Mouse (Mus musculus) heart, embryonic 14.5 days (tissue): ENCODE measurements at regions not wholly inside any gene's neighbourhood (a gene's known extent, or its start where the extent isn't known, plus 50 kb on each side); places are given as distances from the start of the nearest gene placed in this dataset.
"Not testable (repeated sequence)": the region's sequence is repeated elsewhere in the genome, so short reads cannot be mapped to it uniquely, and the experiment has no call there.

Experiments
- ATAC-seq: fragments of 200-750 bp; cut with Nextera tagmentation; 2 replicates; pipeline ENCODE4 v1.8.0; 2017; ENCODE audit warnings: low read depth, moderate TSS enrichment; ENCODE audit not compliant: insufficient number of reproducible peaks, insufficient read depth, low FRiP score
- H3K27ac ChIP-seq, 2 experiments: fragments of 200-500 bp in 1 of 2; fragments of 300-500 bp in 1 of 2; sonication (generic) in 1 of 2; replicated peaks in 1 of 2; 2 replicates each; pipeline ENCODE4 v1.5.1; 2012 to 2014; ENCODE audit warnings: low read depth in 2 of 2, low read length in 2 of 2, control low read depth in 1 of 2, mild to moderate bottlenecking in 1 of 2, mixed read lengths in 1 of 2; ENCODE audit not compliant: control insufficient read depth in 1 of 2, insufficient read depth in 1 of 2
- H3K27me3 ChIP-seq: fragments of 300-500 bp; sonication (generic); 2 replicates; pipeline ENCODE4 v1.6.1; 2014; ENCODE audit warnings: mild to moderate bottlenecking, low read length, control low read depth; ENCODE audit not compliant: control insufficient read depth, insufficient read depth
- H3K36me3 ChIP-seq: fragments of 300-500 bp; sonication (generic); 2 replicates; pipeline ENCODE4 v1.6.1; 2014; ENCODE audit warnings: mild to moderate bottlenecking, control low read depth, low read length, mixed read lengths; ENCODE audit not compliant: control insufficient read depth, insufficient read depth
- H3K4me1 ChIP-seq, 2 experiments: fragments of 200-500 bp in 1 of 2; fragments of 300-500 bp in 1 of 2; sonication (generic) in 1 of 2; 2 replicates each; pipeline ENCODE4 v1.6.1; 2012 to 2014; ENCODE audit warnings: low read length in 2 of 2, control low read depth in 1 of 2, mixed read lengths in 1 of 2; ENCODE audit not compliant: control insufficient read depth in 2 of 2, insufficient read depth in 2 of 2
- H3K4me2 ChIP-seq: fragments of 300-500 bp; sonication (generic); 2 replicates; pipeline ENCODE4 v1.6.1; 2014; ENCODE audit warnings: mild to moderate bottlenecking, low read length
- H3K4me3 ChIP-seq, 2 experiments: fragments of 200-500 bp in 1 of 2; fragments of 300-500 bp in 1 of 2; sonication (generic) in 1 of 2; 2 replicates each; pipeline ENCODE4 v1.5.1; 2012 to 2014; ENCODE audit warnings: low read length in 2 of 2, mild to moderate bottlenecking in 2 of 2, control low read depth in 1 of 2, low read depth in 1 of 2, moderate library complexity in 1 of 2; ENCODE audit not compliant: control insufficient read depth in 1 of 2, insufficient read depth in 1 of 2
- H3K9ac ChIP-seq: fragments of 300-500 bp; sonication (generic); 2 replicates; pipeline ENCODE4 v1.6.1; 2014; ENCODE audit warnings: mild to moderate bottlenecking, low read length
- H3K9me3 ChIP-seq: fragments of 300-500 bp; sonication (generic); 2 replicates; pipeline ENCODE4 v1.6.1; 2016; ENCODE audit warnings: low read length, control low read depth; ENCODE audit not compliant: control insufficient read depth
- WGBS: fragments of 180-500 bp; shearing (Covaris S2); extraction: QIAGEN DNeasy Blood & Tissue Kit; methylation state at CpG from one replicate; pipeline ENCODE4 v1.1.7; 2014; 5-methylcytosine and 5-hydroxymethylcytosine counted together

GRCm38 (mm10) chr11:10006881-10007280 lies 815.1 kb downstream of the Abca13 start:
- H3K27me3 ChIP-seq: no peaks in the 10 kb centered on the region
- H3K9me3 ChIP-seq: no peaks in the 10 kb centered on the region
- H3K4me3 ChIP-seq: no peak overlapping the region
- ATAC-seq: no peak
- 79% methylated on average over 3 of the region's 3 CpGs for WGBS
- no peak overlapping the region for H3K9ac ChIP-seq
- H3K27ac ChIP-seq: no peak overlapping the region
- H3K4me1 ChIP-seq: no peaks in the 10 kb centered on the region
- H3K4me2 ChIP-seq: no peak overlapping the region
- no peaks in the 10 kb centered on the region for H3K36me3 ChIP-seq

DNA sequence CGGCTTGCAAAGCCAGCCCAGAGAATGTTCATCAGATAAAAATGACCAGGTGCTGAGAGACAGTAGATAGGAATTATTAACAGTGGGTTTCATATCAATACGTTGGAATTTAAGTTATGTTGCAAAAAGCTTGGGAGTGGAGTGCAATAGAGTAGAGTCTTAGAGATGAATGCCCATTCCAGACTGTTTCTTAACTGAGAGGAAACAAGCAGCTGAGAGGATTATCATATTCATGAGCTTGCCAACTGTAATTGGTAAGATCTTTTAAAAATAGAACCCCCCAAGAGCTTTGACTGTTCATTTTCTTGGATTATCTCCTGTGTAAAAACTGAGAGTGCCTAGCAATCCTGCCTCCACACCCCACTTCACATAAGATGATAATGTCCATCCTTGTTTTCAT lies 854.9 kb downstream of the Abca13 start:
- 28% methylated on average over 2 of the region's 2 CpGs for WGBS
- no peak for ATAC-seq
- Histone ChIP-seq H3K27me3 (no peaks in the 10 kb centered on the region), H3K9ac (no peak overlapping the region), H3K9me3 (no peaks in the 10 kb centered on the region), H3K4me1 (no peaks in the 10 kb centered on the region), H3K36me3 (no peaks in the 10 kb centered on the region), H3K4me3 (no peak overlapping the region), H3K4me2 (no peak overlapping the region), H3K27ac (no peak overlapping the region)

DNA sequence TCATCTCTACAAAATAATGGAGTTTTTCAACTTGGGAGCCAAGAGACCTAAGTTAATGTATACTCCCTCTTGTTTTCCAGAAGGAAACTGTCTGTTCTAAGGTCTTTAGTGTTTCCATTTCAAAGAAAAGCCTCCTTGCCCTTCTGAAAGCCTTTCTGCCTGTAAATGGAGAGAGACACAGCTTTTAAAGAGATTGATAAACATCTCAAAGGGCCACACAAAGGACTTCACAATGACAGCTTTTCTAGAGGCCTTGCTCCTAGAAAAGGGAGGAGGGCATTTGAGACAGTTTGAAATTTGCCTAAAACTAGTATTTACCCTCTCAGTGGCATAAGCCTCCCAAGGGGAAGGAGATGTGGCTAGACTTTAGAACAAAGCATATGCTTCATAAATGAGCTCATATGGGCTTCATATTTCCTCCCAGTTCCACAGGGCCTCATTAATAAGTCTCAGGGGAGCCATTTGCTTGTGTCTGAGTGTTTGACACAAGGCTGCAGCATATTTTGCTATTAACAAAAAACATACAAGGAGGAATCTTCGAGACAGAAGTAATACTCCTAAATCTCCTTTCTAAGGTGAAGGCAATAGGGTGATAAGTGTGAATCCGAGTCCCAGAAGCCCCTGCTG lies 860.0 kb downstream of the Abca13 start:
- Histone ChIP-seq H3K4me1 (no peaks in the 10 kb centered on the region), H3K4me3 (no peak overlapping the region), H3K9ac (no peak overlapping the region), H3K27me3 (no peaks in the 10 kb centered on the region), H3K4me2 (no peak overlapping the region), H3K9me3 (no peaks in the 10 kb centered on the region), H3K36me3 (no peaks in the 10 kb centered on the region), H3K27ac (no peak overlapping the region)
- 59% methylated on average over 2 of the region's 2 CpGs for WGBS
- ATAC-seq: no peak

DNA sequence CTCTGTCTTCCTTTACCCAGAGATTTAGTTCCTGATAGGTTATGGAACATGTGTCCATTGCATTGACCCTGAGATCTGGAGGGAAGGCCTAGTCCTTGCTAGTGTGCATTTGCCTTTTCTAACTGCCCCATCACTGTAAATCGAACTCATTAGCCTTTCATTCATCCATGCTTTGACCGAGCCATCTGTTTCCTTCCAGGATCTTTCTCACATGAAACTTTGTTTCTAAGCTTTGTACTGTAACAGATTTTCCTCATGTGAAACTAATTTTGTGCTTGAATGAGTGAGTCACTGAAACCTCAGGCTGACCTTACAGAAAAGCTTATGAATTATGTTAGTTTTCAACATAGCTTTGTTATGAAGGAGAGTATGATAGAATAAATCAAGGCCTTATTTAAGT lies 880.1 kb downstream of the Abca13 start:
- Histone ChIP-seq H3K27ac (no peak overlapping the region), H3K4me1 (no peaks in the 10 kb centered on the region), H3K4me2 (no peak overlapping the region), H3K4me3 (no peak overlapping the region), H3K27me3 (no peaks in the 10 kb centered on the region), H3K9ac (no peak overlapping the region), H3K36me3 (no peaks in the 10 kb centered on the region), H3K9me3 (no peaks in the 10 kb centered on the region)
- no peak for ATAC-seq
- 84% methylated on average over 2 of the region's 2 CpGs for WGBS

- WGBS: 73% methylated on average over 4 of the region's 4 CpGs
- no peaks in the 10 kb centered on the region for H3K9me3 ChIP-seq
These were observed 896.2 kb downstream of the Abca13 start for GRCm38 (mm10) chr11:10087939-10088338.

DNA sequence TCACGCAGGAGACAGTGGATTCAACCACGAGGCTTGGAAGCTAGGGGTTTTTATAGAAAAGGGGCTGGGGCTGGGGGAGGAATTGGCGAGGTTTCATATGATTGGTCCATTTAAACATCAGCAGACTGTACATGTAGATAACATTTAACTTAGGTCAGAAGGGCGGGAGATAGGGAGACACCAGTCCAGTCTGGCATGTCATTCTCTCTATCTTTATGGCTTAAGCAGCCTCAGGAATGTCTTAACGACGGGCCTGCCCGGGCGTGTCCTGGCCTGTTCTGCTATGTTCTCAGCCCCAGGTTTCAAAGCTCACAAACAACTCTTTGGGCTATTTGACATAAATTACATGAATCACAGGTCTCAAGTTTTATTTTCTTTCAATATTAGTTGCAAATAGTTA lies 910.6 kb downstream of the Abca13 start:
- H3K9ac ChIP-seq, H3K9me3 ChIP-seq, H3K27ac ChIP-seq, H3K4me1 ChIP-seq, H3K4me2 ChIP-seq, H3K4me3 ChIP-seq, H3K27me3 ChIP-seq, H3K36me3 ChIP-seq, ATAC-seq: not testable (repeated sequence)
- 51% methylated on average over 8 of the region's 8 CpGs for WGBS

More at GRCm38 (mm10) chr11:10087939-10088338, 896.2 kb downstream of the Abca13 start:
- H3K4me1 ChIP-seq: no peaks in the 10 kb centered on the region
- no peak overlapping the region for H3K4me2 ChIP-seq
- no peaks in the 10 kb centered on the region for H3K36me3 ChIP-seq
- no peak overlapping the region for H3K9ac ChIP-seq
- ATAC-seq: no peak
- H3K27me3 ChIP-seq: no peaks in the 10 kb centered on the region
- no peak overlapping the region for H3K4me3 ChIP-seq
- H3K27ac ChIP-seq: no peak overlapping the region

DNA sequence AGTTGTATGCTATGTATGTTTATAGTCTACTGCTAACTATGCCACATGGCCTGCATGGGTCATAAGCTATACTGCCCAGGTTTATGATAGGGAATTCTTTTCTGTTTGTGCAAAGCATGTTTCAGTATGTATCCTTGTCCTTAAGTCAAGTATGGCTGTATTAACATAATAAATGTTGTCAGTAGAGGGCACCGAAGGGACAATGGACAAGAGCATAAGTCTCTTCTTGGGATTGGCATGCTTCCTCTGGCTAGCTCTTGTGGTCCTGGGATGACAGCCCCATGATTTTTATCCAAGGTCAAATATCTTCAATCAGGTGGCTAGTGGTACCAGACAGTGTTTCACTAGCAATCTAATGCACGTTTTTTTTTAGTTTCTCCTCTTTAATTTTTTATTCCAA lies 913.3 kb downstream of the Abca13 start:
- Histone ChIP-seq H3K4me2 (no peak overlapping the region), H3K27ac (no peak overlapping the region), H3K27me3 (no peaks in the 10 kb centered on the region), H3K9ac (no peak overlapping the region), H3K9me3 (no peaks in the 10 kb centered on the region), H3K4me3 (no peak overlapping the region), H3K36me3 (no peaks in the 10 kb centered on the region), H3K4me1 (no peaks in the 10 kb centered on the region)
- 76% methylated on average over 2 of the region's 2 CpGs for WGBS
- ATAC-seq: no peak

- Histone ChIP-seq H3K4me3 (no peak overlapping the region), H3K36me3 (no peaks in the 10 kb centered on the region), H3K9me3 (0 out of 2 replicates have a peak, but pooled peaks cover 2% of the 10 kb centered on the region), H3K4me2 (no peak overlapping the region), H3K27me3 (no peaks in the 10 kb centered on the region), H3K27ac (no peak overlapping the region), H3K9ac (no peak overlapping the region), H3K4me1 (no peaks in the 10 kb centered on the region)
- no peak for ATAC-seq
These were observed 950.4 kb downstream of the Abca13 start for GRCm38 (mm10) chr11:10142161-10142560.
